Mouse (Mus musculus) left cerebral cortex, adult 9 months (tissue): Measurements from ENCODE around the gene Mrfap1.

Experiments used
- DNase-seq, 2 experiments: peaks; one replicate each; pipeline ENCODE4 v3.0.0; 2022; ENCODE audit warnings: low spot score in 2 of 2

Gene Mrfap1

GRCm38 (mm10) chr5:36796296-36797014 lies at the start of gene Mrfap1:
Mrfap1 (minus strand) TSS chr5:36796772.
- DNase-seq, result peak; percentile 79 to 94

GRCm38 (mm10) chr5:36844490-36844889 lies 47.9 kb upstream of the Mrfap1 start:
- peak in 1 of 2 experiments; percentile 43 for DNase-seq

GRCm38 (mm10) chr5:36841701-36842100 lies 45.1 kb upstream of the Mrfap1 start:
- DNase-seq, result no peak

GRCm38 (mm10) chr5:36840092-36840491 lies 43.5 kb upstream of the Mrfap1 start:
- DNase-seq, result no peak

- DNase-seq, result no peak
These were observed 43.0 kb upstream of the Mrfap1 start for GRCm38 (mm10) chr5:36839602-36840001.

GRCm38 (mm10) chr5:36839032-36839431 lies 42.5 kb upstream of the Mrfap1 start:
- peak; percentile 55 to 82 for DNase-seq

- peak in 1 of 2 experiments; percentile 82 for DNase-seq
These were observed 39.4 kb upstream of the Mrfap1 start for GRCm38 (mm10) chr5:36835933-36836332.

- DNase-seq, result peak in 1 of 2 experiments; percentile 67
These were observed 34.7 kb upstream of the Mrfap1 start for GRCm38 (mm10) chr5:36831272-36831671.

- peak; percentile 66 to 92 for DNase-seq
These were observed 33.6 kb upstream of the Mrfap1 start, which contains the start of gene Man2b2 for GRCm38 (mm10) chr5:36829913-36830879. Man2b2 (minus strand) TSS chr5:36830653.

- no peak for DNase-seq
These were observed 32.5 kb upstream of the Mrfap1 start for GRCm38 (mm10) chr5:36829098-36829497.

GRCm38 (mm10) chr5:36822907-36823306 lies 26.3 kb upstream of the Mrfap1 start:
- no peak for DNase-seq

GRCm38 (mm10) chr5:36820142-36820541 lies 23.6 kb upstream of the Mrfap1 start:
- peak in 1 of 2 experiments; percentile 67 for DNase-seq

GRCm38 (mm10) chr5:36819742-36820141 lies 23.2 kb upstream of the Mrfap1 start:
- DNase-seq, result no peak

- DNase-seq, result no peak
These were observed 21.2 kb upstream of the Mrfap1 start for GRCm38 (mm10) chr5:36817738-36818137.

GRCm38 (mm10) chr5:36814554-36814953 lies 18.0 kb upstream of the Mrfap1 start:
- DNase-seq, result no peak

- DNase-seq, result peak in 1 of 2 experiments; percentile 71
These were observed 14.8 kb upstream of the Mrfap1 start for GRCm38 (mm10) chr5:36811413-36811812.

- no peak for DNase-seq
These were observed 14.1 kb upstream of the Mrfap1 start for GRCm38 (mm10) chr5:36810634-36811033.

GRCm38 (mm10) chr5:36809123-36809522 lies 12.6 kb upstream of the Mrfap1 start:
- no peak for DNase-seq

GRCm38 (mm10) chr5:36807106-36807505 lies 10.5 kb upstream of the Mrfap1 start:
- no peak for DNase-seq

GRCm38 (mm10) chr5:36797291-36797690 lies 719 bp upstream of the Mrfap1 start:
- no peak for DNase-seq

- peak; percentile 39 to 67 for DNase-seq
These were observed 801 bp downstream of the Mrfap1 start for GRCm38 (mm10) chr5:36795647-36796295.

- no peak for DNase-seq
These were observed 4.7 kb downstream of the Mrfap1 start for GRCm38 (mm10) chr5:36791861-36792260.
